ENCODE assay signal across 30 mouse cellular contexts in genomic region chr4:154705056-154705455, GRCm38 (mm10). TPM values are rescaled to one million over a fixed set of nuclear protein-coding genes. Genes with fewer than 3 reads are reported as not detected.
DNase-seq lines count a peak whose midpoint lies in the region; ATAC-seq and TF ChIP-seq lines count a peak whose summit lies in the region.
"Had no signal": no experiment of that assay in that cellular context is flagged by ENCODE, and none has a peak within 500 bp of the region (broad histone marks: within the 10 kb centered on the region; RNA-seq: fewer than 3 reads in every experiment).

No protein-coding gene starts in this region.

- H3K4me3 ChIP-seq in forebrain, embryonic 11.5 days (ENCODE audit: low read depth, low read length) = no peak overlapping the region
- no peak overlapping the region for H3K4me3 ChIP-seq in forebrain, embryonic 10.5 days
- no peak overlapping the region for H3K4me3 ChIP-seq in heart, embryonic 10.5 days
- H3K4me3 ChIP-seq in liver, embryonic 11.5 days (ENCODE audit: low read depth, low read length) = no peak overlapping the region
- H3K4me3 ChIP-seq in liver, postnatal 0 days (ENCODE audit: low read depth, low read length) = no peak overlapping the region
- H3K4me3 ChIP-seq in limb, embryonic 10.5 days = no peak overlapping the region
- H3K4me3 ChIP-seq: forebrain, embryonic 12.5 days; forebrain, embryonic 15.5 days; heart, adult 2 months; heart, embryonic 12.5 days; heart, embryonic 15.5 days; hindbrain, embryonic 10.5 days; hindbrain, embryonic 13.5 days had no signal

- ATAC-seq in forebrain, embryonic 11.5 days (replicated peaks; ENCODE audit: low FRiP score) = no peak
- ATAC-seq in liver, embryonic 11.5 days (replicated peaks; ENCODE audit: low FRiP score) = no peak
- ATAC-seq in liver, postnatal 0 days = no peak
- ATAC-seq: forebrain, embryonic 15.5 days; hindbrain, embryonic 16.5 days; Patski had no signal

- H3K4me1 ChIP-seq in forebrain, embryonic 11.5 days (replicated peaks; ENCODE audit: control insufficient read depth, insufficient read depth, low read length) = 0 out of 2 replicates have a peak, but pooled peaks cover 3% of the 10 kb centered on the region
- H3K4me1 ChIP-seq in forebrain, embryonic 10.5 days = peaks cover 31% of the 10 kb centered on the region
- H3K4me1 ChIP-seq in heart, embryonic 10.5 days = peaks cover 21% of the 10 kb centered on the region
- no peaks in the 10 kb centered on the region for H3K4me1 ChIP-seq in liver, embryonic 11.5 days (replicated peaks; ENCODE audit: control insufficient read depth, insufficient read depth, low read length)
- H3K4me1 ChIP-seq in liver, postnatal 0 days (ENCODE audit: insufficient read depth) = no peaks in the 10 kb centered on the region
- peaks cover 95% of the 10 kb centered on the region for H3K4me1 ChIP-seq in limb, embryonic 10.5 days
- H3K4me1 ChIP-seq: forebrain, embryonic 15.5 days; hindbrain, embryonic 13.5 days had no signal

- no peaks in the 10 kb centered on the region for H3K36me3 ChIP-seq in forebrain, embryonic 11.5 days (ENCODE audit: control insufficient read depth, insufficient read depth, low read length)
- no peaks in the 10 kb centered on the region for H3K36me3 ChIP-seq in forebrain, embryonic 10.5 days (replicated peaks)
- H3K36me3 ChIP-seq in heart, embryonic 10.5 days = no peaks in the 10 kb centered on the region
- no peaks in the 10 kb centered on the region for H3K36me3 ChIP-seq in liver, embryonic 11.5 days (ENCODE audit: control insufficient read depth, insufficient read depth, low read length)
- no peaks in the 10 kb centered on the region for H3K36me3 ChIP-seq in liver, postnatal 0 days (replicated peaks; ENCODE audit: insufficient read depth, low read length)
- no peaks in the 10 kb centered on the region for H3K36me3 ChIP-seq in limb, embryonic 10.5 days
- H3K36me3 ChIP-seq: forebrain, embryonic 12.5 days; forebrain, embryonic 15.5 days; heart, embryonic 12.5 days; heart, embryonic 15.5 days; hindbrain, embryonic 10.5 days; hindbrain, embryonic 13.5 days had no signal

- TF ChIP-seq CTCF in liver, postnatal 0 days (IDR thresholded peaks at IDR 0.05; ENCODE audit: low read depth) = no peak

- H3K4me2 ChIP-seq in forebrain, embryonic 11.5 days (ENCODE audit: low read depth, low read length, severe bottlenecking) = no peak overlapping the region
- H3K4me2 ChIP-seq in liver, embryonic 11.5 days = no peak overlapping the region
- no peak overlapping the region for H3K4me2 ChIP-seq in liver, postnatal 0 days (ENCODE audit: low read depth, low read length)
- H3K4me2 ChIP-seq: forebrain, embryonic 12.5 days; forebrain, embryonic 15.5 days; heart, embryonic 12.5 days; heart, embryonic 15.5 days; hindbrain, embryonic 13.5 days had no signal

- WGBS in forebrain, embryonic 11.5 days = 86% methylated on average over 6 of the region's 6 CpGs
- WGBS in forebrain, embryonic 10.5 days = 92% methylated on average over 6 of the region's 6 CpGs
- 79% methylated on average over 6 of the region's 6 CpGs for WGBS in heart, embryonic 10.5 days
- WGBS in liver, embryonic 11.5 days = 82% methylated on average over 6 of the region's 6 CpGs
- WGBS in liver, postnatal 0 days (ENCODE audit: insufficient replicate concordance) = 75% methylated on average over 6 of the region's 6 CpGs
- WGBS in limb, embryonic 10.5 days = 88% methylated on average over 6 of the region's 6 CpGs

- no peak overlapping the region for H3K9ac ChIP-seq in forebrain, embryonic 11.5 days (ENCODE audit: low read length)
- no peak overlapping the region for H3K9ac ChIP-seq in liver, embryonic 11.5 days (ENCODE audit: low read depth, low read length)
- no peak overlapping the region for H3K9ac ChIP-seq in liver, postnatal 0 days (replicated peaks)
- H3K9ac ChIP-seq: forebrain, embryonic 12.5 days; forebrain, embryonic 15.5 days; heart, embryonic 12.5 days; heart, embryonic 15.5 days; hindbrain, embryonic 13.5 days had no signal

- DNase-seq in forebrain, embryonic 11.5 days (ENCODE audit: low spot score) = peak; percentile 41
- no peak for DNase-seq in forebrain, embryonic 10.5 days (ENCODE audit: extremely low spot score, low spot score)
- DNase-seq in heart, embryonic 10.5 days (ENCODE audit: low spot score) = peak; percentile 38
- DNase-seq in heart, adult 8-10 months (ENCODE audit: low spot score) = no peak
- DNase-seq in liver, embryonic 11.5 days (ENCODE audit: low spot score) = peak; percentile 22
- no peak for DNase-seq in liver, postnatal 0 days
- DNase-seq in limb, embryonic 10.5 days (ENCODE audit: low spot score) = no peak
- DNase-seq in urinary bladder, postnatal 36 days (ENCODE audit: low spot score in 2 of 2) = no peak
- DNase-seq: adrenal gland, postnatal 10 days; adrenal gland, postnatal 36 days; cerebellum, adult 18-20 months; cerebellum, adult 9-10 months; cerebellum, postnatal 14 days; heart, postnatal 10 days; heart, postnatal 36 days had no signal

- no peak for TF ChIP-seq EP300 in liver, postnatal 0 days (IDR thresholded peaks at IDR 0.05; ENCODE audit: low read depth)

- H3K27me3 ChIP-seq in forebrain, embryonic 11.5 days (ENCODE audit: control insufficient read depth, insufficient read depth, low read length) = no peaks in the 10 kb centered on the region
- H3K27me3 ChIP-seq in forebrain, embryonic 10.5 days (ENCODE audit: poor library complexity, severe bottlenecking) = 0 out of 2 replicates have a peak, but pooled peaks cover 15% of the 10 kb centered on the region
- peaks cover 50% of the 10 kb centered on the region for H3K27me3 ChIP-seq in heart, embryonic 10.5 days (ENCODE audit: insufficient read depth, poor library complexity, severe bottlenecking)
- no peaks in the 10 kb centered on the region; the same call in 1 of the 2 replicates for H3K27me3 ChIP-seq in liver, embryonic 11.5 days (replicated peaks; ENCODE audit: control insufficient read depth, insufficient read depth, low read length)
- no peaks in the 10 kb centered on the region for H3K27me3 ChIP-seq in liver, postnatal 0 days (ENCODE audit: insufficient read depth, low read length)
- no peaks in the 10 kb centered on the region for H3K27me3 ChIP-seq in limb, embryonic 10.5 days (ENCODE audit: low read depth, poor library complexity, severe bottlenecking)
- H3K27me3 ChIP-seq: forebrain, embryonic 15.5 days had no signal

- H3K9me3 ChIP-seq in forebrain, embryonic 11.5 days (ENCODE audit: control insufficient read depth, low read length) = no peaks in the 10 kb centered on the region
- no peaks in the 10 kb centered on the region for H3K9me3 ChIP-seq in forebrain, embryonic 10.5 days
- no peaks in the 10 kb centered on the region for H3K9me3 ChIP-seq in heart, embryonic 10.5 days
- H3K9me3 ChIP-seq in liver, embryonic 11.5 days (ENCODE audit: control insufficient read depth, low read length) = no peaks in the 10 kb centered on the region
- H3K9me3 ChIP-seq in liver, postnatal 0 days (ENCODE audit: low read length) = no peaks in the 10 kb centered on the region
- H3K9me3 ChIP-seq in limb, embryonic 10.5 days (replicated peaks) = no peaks in the 10 kb centered on the region
- H3K9me3 ChIP-seq: forebrain, embryonic 12.5 days; forebrain, embryonic 15.5 days; heart, embryonic 12.5 days; heart, embryonic 15.5 days; hindbrain, embryonic 10.5 days; hindbrain, embryonic 13.5 days had no signal

- H3K27ac ChIP-seq in forebrain, embryonic 11.5 days (ENCODE audit: low read depth, low read length) = no peak overlapping the region
- H3K27ac ChIP-seq in forebrain, embryonic 10.5 days = no peak overlapping the region
- no peak overlapping the region for H3K27ac ChIP-seq in heart, embryonic 10.5 days
- H3K27ac ChIP-seq in liver, embryonic 11.5 days (ENCODE audit: low read depth, low read length) = no peak overlapping the region
- no peak overlapping the region for H3K27ac ChIP-seq in liver, postnatal 0 days (ENCODE audit: low read depth)
- peak overlapping the region; percentile 95 for H3K27ac ChIP-seq in limb, embryonic 10.5 days
- H3K27ac ChIP-seq: forebrain, embryonic 12.5 days; forebrain, embryonic 15.5 days; heart, embryonic 15.5 days; hindbrain, embryonic 10.5 days; hindbrain, embryonic 13.5 days had no signal

RNA-seq across cellular contexts. Expression of gene Actrt2, which starts 37.4 kb away (rescaled TPM):
- not detected in 2 replicates for polyA plus RNA-seq in forebrain, embryonic 11.5 days (2014; fragmentation: Nextera tagmentation; extraction: Ambion mirVana)
- polyA plus RNA-seq in forebrain, embryonic 10.5 days (2016; fragmentation: Nextera tagmentation; extraction: Ambion mirVana) = not detected in 2 replicates
- polyA plus RNA-seq in heart, embryonic 10.5 days (2016; fragmentation: Nextera tagmentation; extraction: Ambion mirVana) = not detected in 2 replicates
- total RNA-seq in heart, adult 8-10 months (2022) = not detected
- polyA plus RNA-seq in liver, embryonic 11.5 days (2014; fragmentation: Nextera tagmentation; extraction: Ambion mirVana) = not detected in 2 replicates
- polyA plus RNA-seq in liver, postnatal 0 days (2015; fragmentation: Nextera tagmentation; extraction: Ambion mirVana) = not detected in 2 replicates
- not detected in 2 replicates for polyA plus RNA-seq in limb, embryonic 10.5 days (2016; fragmentation: Nextera tagmentation; extraction: Ambion mirVana)
- total RNA-seq: adrenal gland, adult 18-20 months; adrenal gland, postnatal 10 days; adrenal gland, postnatal 36 days; ES-E14; gastrocnemius, postnatal 10 days; gastrocnemius, postnatal 4 days; heart, adult 2 months; heart, postnatal 10 days; heart, postnatal 36 days had no signal
- polyA plus RNA-seq: embryonic facial prominence, embryonic 11.5 days; embryonic facial prominence, embryonic 14.5 days; forebrain, embryonic 12.5 days; forebrain, embryonic 15.5 days; heart, embryonic 12.5 days; heart, embryonic 15.5 days; hindbrain, embryonic 10.5 days; hindbrain, embryonic 13.5 days; hindbrain, embryonic 16.5 days; Patski had no signal

Comparison
In these comparisons a context has a peak if more than half of its experiments do, and no peak if none do; other contexts are left out.
1. DNase-seq: peak in forebrain, embryonic 11.5 days (single experiment), heart, embryonic 10.5 days (single experiment) and liver, embryonic 11.5 days (single experiment); none in forebrain, embryonic 10.5 days (single experiment), heart, adult 8-10 months (single experiment), liver, postnatal 0 days (single experiment), limb, embryonic 10.5 days (single experiment) and urinary bladder, postnatal 36 days (0 of 2).